Mouse (Mus musculus): Measurements from ENCODE around the gene Cyp2b13.
"Not testable (repeated sequence)": the region's sequence is repeated elsewhere in the genome, so short reads cannot be mapped to it uniquely, and the experiment has no call there.

Gene Cyp2b13

DNA sequence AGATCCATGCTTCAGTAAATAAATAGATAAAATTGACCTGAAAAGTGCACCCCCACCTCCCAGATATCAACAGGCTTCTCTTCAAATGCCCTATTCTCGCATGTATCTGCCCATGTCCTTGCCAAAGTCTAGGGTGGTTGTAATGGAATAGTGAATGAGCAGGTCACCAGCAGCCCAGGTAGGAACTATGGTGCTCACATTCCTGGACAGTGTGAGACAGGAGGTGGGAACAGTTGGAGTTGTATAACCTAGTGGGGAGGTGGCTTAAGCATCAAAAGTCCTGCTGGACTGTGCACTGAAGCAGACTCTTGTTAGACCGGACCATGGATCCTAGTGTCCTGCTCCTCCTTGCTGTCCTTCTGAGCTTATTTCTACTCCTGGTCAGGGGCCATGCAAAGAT, at the start of gene Cyp2b13:
Gene Cyp2b13, plus strand, starts transcription at position 301 of the 400 bp plus-strand sequence.
- not testable (repeated sequence) for DNase-seq (ENCODE audit: low spot score)

DNA sequence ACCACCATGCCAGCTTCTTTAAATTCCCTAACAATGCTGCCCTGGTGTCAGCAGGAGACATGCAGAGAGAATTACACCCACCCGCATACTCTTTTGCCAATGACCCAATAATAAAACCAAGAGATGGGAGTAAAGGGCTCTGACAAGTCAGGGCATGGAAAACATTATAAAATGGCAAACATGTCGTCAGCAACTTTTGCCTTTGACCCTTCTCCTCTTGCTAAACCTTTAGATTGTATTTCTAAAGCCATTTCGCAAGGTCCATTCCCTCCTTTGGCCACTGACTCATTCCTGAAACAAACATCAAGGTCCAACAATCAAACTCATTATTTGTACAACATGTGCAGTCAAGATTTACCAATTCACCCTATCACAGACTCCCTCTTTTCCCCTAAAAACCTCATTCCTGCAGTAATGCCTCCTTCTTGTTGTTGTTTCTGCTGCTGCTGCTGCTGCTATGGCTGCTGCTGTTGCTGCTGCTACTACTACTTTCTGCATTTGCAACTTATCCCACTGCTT, 41.4 kb upstream of the Cyp2b13 start:
- DNase-seq (ENCODE audit: low spot score), result not testable (repeated sequence)

- not testable (repeated sequence) for DNase-seq (ENCODE audit: low spot score)
Observed at GRCm38 (mm10) chr7:26054885-26055630, 6.2 kb upstream of the Cyp2b13 start.

DNA sequence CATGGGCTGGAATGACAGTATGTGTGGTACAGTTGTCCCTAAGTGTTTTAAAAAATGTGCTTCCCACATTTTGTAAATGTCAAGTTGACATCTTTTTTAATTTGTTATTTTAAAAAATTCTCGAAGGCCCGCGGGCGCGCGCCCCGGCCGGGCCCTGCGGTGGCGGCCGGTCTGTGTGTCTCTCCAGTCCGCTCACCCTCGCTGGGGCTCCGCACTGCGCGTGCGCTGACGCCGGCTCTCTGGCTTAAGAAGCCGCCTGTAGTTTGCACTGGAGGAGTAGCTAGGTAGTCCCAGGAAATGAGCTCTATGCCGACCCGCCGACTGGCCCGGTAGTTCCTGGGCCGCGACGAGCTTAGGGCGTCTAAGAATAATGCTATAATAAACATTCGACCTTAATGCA, 10.4 kb downstream of the Cyp2b13 start:
- not testable (repeated sequence) for DNase-seq (ENCODE audit: low spot score)

GRCm38 (mm10) chr7:26082595-26082994, 21.3 kb downstream of the Cyp2b13 start:
- no peak for DNase-seq (ENCODE audit: low spot score)

DNA sequence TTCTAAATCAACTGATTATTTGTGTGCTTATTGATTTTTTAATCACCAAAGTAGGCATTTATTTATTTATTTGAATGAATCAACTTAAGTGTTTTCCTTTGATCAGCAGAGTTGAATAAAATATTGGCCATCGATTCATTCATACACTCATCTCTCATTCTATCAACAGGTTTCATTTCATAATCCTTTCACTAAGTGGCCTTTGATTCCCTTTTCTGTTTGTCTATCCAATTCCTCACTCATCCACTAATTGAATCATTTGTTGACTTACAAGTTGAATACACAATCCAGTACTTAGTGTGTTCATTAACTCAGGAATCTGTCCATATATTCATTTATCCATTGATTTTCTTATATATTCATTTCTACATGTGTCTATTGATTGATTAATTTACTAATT, 26.1 kb downstream of the Cyp2b13 start:
- DNase-seq (ENCODE audit: low spot score), result no peak

- DNase-seq (ENCODE audit: low spot score), result not testable (repeated sequence)
Observed at GRCm38 (mm10) chr7:26088578-26088977, 27.3 kb downstream of the Cyp2b13 start.

- DNase-seq (ENCODE audit: low spot score), result not testable (repeated sequence)
Observed at GRCm38 (mm10) chr7:26139623-26140022, 78.3 kb downstream of the Cyp2b13 start.

GRCm38 (mm10) chr7:26143657-26144056, 82.4 kb downstream of the Cyp2b13 start:
- DNase-seq (ENCODE audit: low spot score), result not testable (repeated sequence)

Data from spleen, adult 12 weeks (tissue).